Mouse (Mus musculus) kidney, postnatal 4 days (tissue): Measurements from ENCODE around the gene Sctr.

Experiments
- DNase-seq, 2 experiments: peaks; one replicate each; pipeline ENCODE4 v3.0.0; 2021; ENCODE audit warnings: mixed read lengths in 2 of 2

Sctr gene

DNA sequence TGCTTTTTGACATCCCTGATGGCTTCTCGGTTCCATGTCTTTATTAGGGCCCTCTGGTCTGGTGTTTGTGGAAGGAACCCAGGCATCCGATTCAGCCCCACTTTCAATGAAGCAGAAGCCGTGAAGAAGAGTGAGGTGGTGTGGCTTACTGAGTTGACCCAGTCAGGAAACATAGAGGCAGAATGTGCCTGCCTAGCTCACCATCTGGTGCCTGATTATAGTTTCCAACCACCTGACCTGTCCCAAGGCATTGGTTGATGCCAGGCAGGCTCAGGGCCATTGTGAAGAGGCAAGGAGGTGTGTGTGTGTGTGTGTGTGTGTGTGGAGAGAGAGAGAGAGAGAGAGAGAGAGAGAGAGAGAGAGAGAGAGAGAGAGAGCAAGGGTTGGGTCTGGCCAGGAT is 23.8 kb downstream of the Sctr start:
- DNase-seq: no peak

DNA sequence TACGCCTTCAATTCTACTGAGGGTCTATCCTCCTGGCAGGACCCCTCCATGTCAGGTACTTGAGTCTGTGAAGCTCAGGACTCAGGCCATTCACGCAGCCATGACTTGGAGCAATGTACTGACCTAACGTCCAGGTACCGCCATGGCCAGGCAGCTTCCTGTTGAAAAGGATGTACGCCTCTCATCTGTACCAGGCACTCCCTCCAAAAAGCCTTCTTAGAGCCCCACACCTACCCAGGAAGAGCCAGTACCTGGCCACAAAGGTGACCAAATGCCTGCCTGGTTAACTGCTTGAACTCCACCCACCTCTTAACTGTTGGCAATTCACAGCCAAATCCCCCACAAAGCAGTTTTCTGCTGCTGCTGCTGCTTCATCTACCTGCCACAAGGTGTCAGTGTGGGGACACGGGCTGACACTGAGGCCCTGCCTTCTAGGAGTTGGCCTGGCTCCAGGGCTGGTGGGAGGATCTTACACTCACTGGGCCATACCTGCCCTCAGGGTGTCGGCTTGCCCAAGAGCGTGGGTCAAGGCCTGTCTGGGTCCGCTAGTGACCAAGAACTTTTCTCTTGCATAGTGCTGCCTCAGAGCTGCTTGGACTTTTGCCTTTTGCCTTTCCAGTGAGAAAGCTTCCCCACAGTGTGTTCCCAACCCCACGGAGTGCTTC is 26.2 kb downstream of the Sctr start:
- peak; percentile 91 to 95 for DNase-seq

DNA sequence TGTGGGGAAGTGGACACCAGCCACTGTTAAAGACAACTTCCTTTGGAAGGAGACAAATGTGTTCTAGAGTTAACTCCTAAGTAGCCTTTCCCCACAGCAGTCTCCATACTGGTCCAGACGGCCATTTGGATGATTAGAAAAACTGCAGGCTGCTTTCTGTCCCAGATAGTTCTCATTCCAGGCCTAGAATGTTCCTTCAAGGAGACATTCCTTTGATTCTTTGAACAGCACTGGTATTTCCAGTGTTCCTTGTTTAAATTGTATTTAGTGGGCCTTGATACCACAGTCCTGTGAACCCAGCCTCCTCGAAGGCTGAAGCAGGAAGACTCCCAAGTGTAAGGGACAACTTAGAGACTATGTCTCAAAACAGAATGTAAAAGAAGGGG is 26.8 kb downstream of the Sctr start:
- DNase-seq: no peak

DNA sequence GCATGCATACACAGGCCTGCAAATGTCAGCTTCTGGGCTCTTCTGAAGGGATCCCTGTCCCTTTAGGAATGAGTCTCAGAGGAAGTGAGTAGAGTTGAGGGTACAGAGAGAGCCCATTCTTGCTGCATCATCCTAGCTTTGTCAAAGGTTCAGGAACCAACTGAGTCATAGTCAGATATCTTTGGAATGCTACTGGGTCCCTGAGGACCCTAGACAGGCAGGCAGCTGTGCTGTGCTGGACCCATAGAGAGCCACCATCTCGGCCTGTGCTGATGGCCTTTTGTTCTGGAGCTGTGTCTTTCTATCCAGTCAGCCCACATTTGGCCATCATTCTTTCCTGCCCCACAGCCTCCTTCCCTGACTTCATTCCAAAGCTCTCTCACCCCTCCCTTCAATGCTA is 28.1 kb downstream of the Sctr start:
- DNase-seq: no peak

DNA sequence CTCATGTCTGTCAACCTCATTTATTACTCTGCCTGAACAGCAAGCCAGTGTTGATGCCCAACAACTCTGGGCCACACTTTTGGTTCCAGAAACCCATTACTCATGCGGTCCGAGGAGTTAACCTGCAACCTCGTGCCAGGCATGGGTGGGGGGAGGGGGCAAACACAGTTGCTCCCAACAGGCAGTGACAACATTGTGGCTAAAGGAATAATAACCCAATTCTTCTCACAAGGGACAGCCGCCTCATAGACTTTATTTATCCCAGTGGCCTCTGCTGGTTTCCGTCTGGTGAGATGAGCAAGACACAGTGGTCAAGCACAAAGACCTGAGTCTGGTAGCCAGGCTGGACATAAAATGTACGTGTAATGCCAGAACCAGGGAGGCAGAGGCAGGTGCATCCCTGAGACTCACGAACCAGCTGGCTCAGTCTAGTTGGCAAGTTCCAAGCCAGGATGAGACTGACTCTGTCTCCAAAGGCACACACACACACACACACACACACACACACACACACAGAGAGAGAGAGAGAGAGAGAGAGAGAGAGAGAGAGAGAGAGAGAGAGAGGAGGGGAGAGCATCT is 28.9 kb downstream of the Sctr start:
- no peak for DNase-seq

DNA sequence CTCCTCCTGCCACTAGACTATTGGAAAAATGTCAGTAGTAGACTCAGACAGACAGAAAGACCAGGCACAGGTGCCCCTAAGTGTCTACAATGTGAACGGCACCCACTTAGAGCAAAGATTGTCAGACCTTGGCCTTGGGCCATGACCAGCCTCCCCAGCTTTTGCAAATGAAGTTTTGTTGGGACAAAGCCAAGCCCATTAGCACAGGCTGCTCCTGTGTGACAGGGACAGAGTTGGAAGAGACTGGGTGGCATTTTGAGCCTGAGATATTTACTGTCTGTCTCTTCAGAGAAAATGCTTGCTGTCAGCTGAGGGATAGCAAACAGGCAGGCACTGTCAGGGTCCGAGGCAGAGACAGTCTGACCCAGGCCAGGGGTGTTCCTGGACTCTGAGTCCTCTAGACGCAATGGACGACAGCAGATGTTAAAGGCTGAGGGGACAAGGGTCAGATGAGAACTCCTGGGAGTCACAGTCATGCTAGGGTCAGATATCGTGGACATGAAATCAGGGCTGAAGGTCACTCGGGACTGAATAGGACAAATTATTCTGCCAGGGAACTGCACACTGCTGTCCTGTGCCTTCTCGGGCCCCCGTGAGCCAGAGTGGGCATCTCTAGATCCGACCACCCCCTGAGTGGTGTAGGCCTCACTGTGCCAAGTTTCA is 30.5 kb downstream of the Sctr start:
- DNase-seq: peak; percentile 37 to 59

DNA sequence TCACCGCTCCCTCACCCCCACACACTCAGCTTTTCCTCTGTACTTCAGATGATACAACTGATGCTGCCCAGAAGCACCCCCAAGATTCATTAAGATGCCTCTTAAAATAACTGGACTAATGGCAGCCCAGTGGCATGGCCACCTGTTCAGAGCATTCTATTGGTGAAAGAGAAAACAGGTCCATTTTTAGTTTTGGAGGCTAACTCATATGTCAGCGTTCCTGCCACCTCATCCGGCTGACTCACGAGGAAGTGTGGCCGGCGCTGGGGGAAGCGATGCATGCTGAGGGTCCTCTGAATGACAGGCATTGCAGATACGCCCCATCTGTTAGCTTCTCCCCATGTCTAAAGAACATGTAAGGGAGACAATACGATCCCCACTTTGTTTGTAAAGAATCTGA is 31.9 kb downstream of the Sctr start:
- DNase-seq: no peak

DNA sequence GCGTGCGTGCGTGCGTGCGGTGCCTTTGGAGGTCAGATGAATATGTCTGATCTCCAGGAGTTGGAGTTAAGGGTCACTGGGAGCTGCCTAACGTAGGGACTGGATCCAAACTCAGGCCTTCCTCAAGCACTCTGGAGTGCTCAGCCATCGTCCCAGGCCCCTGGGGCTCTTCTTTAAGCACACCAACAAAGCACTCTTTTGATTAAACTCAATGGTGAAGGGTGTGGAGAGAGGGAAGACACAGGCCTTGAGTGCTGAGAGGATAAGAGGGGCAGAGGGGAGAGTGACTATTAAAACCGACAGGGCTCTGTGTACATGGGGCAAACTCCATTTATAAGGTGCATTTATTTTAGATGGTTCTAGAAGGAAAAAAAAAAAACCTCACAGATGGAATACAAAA is 35.7 kb downstream of the Sctr start:
- no peak for DNase-seq

DNA sequence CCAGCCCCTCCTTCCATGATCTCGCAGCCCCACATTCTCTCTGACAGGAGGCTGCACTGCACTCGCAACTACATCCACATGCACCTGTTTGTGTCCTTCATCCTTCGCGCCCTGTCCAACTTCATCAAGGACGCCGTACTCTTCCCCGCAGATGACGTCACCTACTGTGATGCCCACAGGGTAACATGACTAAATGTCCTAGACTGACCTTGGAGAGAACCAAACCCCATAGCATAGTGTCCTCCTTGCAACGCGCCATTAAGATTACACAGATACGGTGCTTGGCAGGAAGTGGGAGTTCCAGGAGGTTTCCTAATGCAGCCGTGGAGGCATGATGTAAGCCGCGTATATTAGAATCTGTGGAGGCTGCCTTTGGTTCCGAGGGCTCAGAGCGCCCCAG is 37.9 kb downstream of the Sctr start:
- no peak for DNase-seq

DNA sequence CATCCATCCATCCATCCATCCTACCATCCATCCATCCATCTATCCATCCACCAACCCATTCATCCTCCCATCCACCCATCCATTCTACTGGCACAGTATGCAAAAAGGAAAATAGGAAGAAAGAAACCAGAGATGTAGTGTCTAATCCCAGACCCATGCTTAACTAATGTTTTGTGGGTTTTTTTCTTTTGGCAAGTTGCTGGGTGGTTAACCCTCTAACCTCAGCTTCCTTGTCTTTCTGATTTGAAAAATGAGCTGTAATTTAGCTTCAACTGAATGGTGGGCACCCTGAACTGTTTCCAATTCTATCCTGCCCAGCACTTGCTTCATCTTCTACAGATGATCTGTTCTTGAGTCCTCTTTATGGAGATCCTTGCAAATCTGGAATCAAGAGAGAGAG is 40.6 kb downstream of the Sctr start:
- no peak for DNase-seq

DNA sequence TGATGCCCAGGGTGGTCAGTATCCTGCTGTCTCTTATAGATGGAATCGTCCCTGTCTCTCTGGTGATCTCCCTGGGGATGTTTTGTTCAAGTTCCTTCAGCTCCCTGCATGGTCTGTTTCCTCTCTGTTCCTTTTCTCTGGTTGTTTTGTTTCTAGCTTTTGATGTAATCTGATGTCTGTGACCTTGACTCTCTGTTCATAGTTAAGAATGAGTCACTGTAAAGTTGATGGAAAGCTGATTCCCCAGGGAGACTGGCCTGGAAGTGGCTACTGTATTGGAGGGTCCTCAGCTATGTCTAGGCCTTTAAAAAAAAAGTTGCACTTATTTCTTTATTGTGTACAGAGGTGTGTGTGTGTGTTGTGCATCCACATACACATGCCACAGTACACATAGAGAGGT is 44.4 kb downstream of the Sctr start:
- DNase-seq: no peak

DNA sequence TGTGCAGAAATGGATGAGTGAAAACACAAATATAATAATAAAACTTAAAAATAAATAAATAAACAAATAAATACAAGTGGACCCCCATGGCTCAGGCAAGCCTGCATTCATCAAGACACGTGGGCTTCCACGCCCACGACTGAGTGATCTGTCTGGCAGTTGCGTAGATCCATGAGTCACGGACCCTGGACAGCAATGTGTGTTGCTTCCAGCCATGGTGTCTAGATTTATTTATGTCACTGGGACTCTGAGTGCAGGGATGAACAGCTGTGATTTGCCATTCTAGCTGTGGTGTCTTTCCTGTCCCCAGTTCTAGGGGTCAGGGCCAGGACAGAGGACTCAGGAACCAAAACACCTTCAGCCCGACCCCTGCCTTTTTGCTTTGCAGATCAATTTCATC is 48.3 kb downstream of the Sctr start:
- peak in 1 of 2 experiments; percentile 38 for DNase-seq

DNA sequence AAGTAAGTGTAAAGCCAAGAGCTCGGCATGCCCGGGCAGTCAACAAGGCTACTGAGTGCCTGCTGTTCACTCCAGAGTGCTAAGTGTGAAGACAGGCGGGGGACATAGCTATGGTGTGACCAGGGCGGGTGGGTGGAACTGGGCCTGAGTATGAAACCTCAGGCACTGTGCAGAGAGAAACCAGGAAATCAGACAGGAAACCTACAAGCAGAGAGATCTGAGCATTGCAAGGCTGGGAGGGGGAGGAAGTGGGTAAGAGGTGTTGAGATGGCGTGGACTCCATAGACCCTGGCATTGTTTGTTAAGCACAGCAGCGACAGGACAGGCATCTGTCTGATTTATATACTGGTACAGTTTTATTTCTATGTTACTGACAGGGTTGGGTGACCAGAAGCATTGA is 48.8 kb downstream of the Sctr start:
- DNase-seq: no peak

DNA sequence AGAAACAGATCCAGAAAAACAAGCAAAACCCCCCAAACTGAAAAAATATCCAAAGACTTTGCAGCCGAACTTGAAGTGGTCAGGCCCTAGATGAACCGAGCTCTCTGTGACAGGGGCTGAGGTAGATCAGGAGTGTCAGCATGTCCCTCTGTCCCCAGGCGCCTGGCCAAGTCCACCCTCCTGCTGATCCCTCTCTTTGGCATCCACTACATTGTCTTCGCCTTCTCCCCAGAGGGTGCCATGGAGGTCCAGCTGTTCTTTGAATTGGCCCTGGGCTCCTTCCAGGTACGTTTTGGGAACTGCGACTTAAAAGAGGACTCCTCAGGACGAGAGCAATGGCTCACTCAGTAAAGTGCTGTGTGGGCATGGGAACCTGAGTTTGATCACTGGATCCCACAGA is 49.5 kb downstream of the Sctr start:
- no peak for DNase-seq

DNA sequence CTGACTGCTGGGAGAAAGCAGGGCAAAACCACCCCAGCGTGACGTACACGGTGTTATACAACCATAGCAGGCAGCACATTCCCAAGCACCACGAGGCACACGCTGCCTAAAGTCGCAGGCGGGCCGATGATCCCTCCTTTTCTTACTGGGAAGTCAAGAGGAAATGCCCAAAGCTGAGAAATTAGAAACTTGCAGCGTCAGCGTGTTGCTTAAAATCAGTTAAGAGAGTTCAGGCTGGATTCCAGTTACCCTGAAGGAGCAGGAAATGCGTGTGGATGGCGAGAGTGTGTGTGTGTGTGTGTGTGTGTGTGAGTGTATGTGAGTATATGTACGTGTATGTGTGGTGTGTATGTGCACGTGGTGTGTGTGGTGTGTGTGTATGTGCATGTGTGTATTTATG is 50.4 kb downstream of the Sctr start:
- peak; percentile 45 to 65 for DNase-seq

DNA sequence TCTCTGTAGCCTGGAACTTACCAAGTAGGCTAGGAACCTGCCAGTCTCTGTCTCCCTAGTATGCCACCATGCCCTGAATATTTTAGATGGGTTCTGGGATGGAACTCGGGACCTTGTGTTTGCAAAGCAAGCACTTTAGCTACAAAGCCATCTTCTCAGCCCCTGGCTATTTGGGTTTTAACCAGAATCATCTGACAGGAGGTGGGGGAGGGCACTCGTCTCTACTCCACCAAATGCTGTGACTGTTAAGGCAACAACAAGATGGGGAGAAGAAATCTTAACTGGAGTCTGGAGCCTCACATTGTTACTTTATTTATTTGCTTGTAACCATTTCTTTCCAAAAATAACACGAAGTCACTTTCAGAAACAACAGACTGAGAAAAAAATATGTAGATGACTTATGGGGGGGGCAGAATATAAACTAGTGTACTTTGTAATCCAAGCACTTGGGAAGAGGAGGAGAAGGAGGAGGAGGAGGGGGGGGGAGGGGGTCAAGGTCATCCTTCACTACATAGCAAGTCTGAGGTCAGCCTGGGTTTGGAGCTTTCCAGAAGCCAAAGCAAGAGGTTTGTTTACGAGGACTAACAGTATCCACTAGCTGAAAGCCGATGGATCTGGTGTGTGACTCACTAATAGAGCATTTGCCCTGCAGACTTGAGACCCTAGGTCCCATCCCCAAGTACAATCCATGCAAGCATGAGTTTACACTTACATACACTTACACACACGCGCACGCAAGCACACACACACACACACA is 51.2 kb downstream of the Sctr start:
- peak; percentile 48 to 71 for DNase-seq

DNA sequence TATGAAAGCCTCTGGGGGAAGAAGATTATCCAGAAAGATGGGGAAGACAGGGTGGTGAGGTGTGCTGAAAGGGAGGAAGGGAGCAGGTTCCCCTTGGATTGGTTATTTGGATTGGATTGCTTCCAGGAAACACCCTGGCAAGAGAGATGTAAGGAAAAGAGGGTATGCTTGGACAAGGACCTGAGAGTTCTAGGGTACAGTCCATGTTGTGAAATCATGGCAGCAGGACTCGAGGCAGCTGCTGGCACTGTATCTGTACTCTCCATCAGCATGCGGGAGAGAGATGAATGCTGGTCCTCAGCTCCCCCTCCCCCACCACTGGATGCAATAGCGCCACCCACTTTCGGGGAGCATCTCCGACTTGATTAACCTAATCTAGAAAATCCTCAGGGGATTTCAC is 54.0 kb downstream of the Sctr start:
- DNase-seq: no peak

DNA sequence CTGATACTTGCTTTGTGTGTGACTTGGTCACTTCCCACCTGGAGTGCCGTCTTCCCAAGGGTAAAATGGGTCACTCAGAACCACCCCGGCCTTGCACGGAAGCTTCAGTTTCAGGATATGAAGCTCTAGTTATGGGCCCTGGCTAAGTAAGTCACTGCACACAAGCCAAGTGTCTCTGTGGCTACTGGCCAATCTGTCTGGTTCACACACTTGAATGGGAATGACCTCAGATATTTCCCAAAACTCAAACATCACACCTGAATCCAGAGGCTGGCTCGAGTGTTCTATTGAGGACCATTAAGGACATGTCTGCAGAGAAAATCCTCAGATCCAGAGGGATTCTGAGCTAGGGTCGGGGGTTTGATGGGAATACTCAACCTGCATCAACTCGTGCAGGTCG is 55.5 kb downstream of the Sctr start:
- DNase-seq: no peak

DNA sequence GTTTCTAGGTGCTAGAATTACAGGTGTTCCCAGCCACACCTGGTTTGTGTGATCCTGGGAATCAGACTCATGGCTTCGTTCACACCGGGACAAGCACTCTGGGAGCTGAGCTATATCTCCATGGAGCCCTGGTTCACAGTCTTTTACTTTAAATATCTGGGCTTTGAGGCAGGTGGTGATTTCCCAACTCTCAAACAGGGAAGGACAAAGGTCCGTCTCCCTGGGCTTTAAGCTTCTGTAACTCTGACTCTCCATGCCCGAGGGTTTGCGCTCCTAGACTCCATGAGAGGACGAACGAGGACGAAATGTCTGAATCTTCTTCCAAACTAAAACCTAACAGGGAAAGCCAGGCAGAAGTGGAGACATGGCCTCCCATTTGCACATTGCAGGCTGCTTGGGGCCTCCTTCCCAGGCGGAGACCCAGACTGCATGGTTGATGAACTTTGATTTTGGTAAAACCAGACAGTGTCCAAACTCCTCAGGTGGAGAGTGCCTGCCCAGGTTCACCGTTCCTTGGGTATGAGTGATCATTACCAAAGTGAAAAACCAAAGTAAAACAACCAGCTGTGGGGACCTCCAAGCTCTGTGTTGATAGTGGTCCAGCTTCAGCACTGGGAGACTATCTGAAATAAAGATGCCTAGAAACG is 57.5 kb downstream of the Sctr start:
- no peak for DNase-seq

DNA sequence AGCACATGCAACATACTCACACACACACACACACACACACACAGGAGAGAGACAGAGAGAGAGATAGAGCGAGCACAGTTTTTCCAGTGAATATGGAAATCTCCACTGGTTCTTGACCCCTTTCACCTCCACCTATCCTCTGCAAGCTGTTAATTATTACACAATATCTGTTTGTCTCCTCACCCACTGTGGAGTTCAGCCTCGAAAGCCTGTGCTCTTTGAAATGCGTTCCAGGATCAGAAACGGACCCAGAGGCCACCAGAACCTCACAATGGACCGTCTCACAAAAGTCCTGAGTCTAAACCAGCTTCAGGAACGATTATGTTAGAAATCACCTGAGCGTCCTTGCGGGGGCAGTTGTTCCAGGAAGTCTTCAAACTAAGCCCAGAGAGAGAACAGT is 59.5 kb downstream of the Sctr start:
- DNase-seq: no peak

DNA sequence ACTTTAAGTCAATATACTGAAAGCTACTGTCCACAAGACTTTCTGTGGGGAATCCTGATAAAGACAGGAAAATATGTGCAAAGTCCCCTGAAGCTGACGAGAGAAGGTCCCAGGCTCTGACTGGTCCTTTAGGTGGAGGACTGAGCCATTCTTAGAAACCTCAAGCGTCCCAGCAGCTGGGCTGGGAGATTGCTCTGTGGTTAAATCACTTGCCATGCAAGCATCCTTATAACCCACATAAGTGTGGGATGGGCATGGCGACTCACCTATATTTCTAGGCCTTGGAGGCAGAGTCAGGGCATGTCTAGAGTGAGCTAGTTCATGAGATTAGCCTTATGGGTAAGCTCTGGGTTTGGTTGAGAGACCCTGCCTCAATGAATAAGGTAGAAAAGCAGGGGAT is 59.9 kb downstream of the Sctr start:
- no peak for DNase-seq

DNA sequence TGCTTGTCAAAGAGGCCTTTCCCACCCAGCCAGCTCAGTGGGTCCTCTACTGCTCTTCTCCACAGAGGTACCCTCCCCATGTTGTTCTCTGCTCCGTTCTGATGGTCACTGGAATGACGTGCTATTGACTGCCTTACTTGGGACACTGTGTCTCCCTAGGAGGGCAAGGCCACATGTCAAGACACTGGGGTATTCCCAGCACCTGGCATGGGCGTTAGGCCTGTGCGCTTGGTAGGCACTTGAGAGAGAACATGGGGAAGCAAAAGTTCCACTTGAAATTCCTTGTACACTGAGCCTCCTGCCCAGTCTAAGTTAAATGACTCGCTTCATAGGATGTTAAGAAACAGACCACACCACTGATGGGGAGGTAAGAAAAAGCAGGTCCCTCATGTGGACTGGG is 62.4 kb downstream of the Sctr start:
- no peak for DNase-seq

DNA sequence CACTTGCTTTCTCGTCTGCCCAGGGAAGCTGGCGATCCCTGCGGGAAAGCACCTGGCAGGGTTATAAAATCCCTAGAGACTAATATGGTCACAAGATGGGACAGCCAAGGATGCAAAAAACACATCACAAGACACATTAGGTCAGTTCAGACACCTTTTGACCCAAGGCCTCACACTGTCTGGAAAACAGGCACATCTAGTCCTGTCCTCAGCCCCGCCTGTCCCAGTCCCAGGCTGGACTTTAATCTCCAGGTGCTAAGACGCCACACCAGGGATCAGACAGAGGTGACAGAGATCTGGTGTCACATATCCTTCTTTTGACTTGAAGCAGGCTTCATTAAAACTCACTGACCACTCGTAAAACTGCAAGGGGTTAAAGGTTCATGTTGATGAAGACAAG is 63.5 kb downstream of the Sctr start:
- DNase-seq: no peak
